Mouse (Mus musculus) megakaryocyte-erythroid progenitor cell, adult 5-6 weeks (primary cell): ENCODE data around the gene Fbxo22. TPM values are rescaled to one million over a fixed set of nuclear protein-coding genes. Genes with fewer than 3 reads are reported as not detected.

Experiments used
- ATAC-seq: replicated peaks from 2 replicates; pipeline ENCODE4 v1.8.0; 2016; ENCODE audit warnings: mild to moderate bottlenecking, inconsistent platforms; ENCODE audit not compliant: severe bottlenecking, poor library complexity, low FRiP score, low TSS enrichment
- total RNA-seq, 2 experiments: library from RNA; stranded (forward) in 1 of 2; stranded (reverse) in 1 of 2; fragments of 200-1000, 215-1000 nt in 1 of 2; fragments of >200 nt in 1 of 2; fragmentation: Nextera tagmentation in 1 of 2; gene quantifications; 2 replicates each; pipeline ENCODE4 v1.2.3; 2014 to 2017

Gene Fbxo22
- 24.7 and 53.3 TPM in 2 replicates for total RNA-seq (2014; fragmentation: Nextera tagmentation)
- total RNA-seq (2017): 37.1 and 38.1 TPM in 2 replicates

DNA sequence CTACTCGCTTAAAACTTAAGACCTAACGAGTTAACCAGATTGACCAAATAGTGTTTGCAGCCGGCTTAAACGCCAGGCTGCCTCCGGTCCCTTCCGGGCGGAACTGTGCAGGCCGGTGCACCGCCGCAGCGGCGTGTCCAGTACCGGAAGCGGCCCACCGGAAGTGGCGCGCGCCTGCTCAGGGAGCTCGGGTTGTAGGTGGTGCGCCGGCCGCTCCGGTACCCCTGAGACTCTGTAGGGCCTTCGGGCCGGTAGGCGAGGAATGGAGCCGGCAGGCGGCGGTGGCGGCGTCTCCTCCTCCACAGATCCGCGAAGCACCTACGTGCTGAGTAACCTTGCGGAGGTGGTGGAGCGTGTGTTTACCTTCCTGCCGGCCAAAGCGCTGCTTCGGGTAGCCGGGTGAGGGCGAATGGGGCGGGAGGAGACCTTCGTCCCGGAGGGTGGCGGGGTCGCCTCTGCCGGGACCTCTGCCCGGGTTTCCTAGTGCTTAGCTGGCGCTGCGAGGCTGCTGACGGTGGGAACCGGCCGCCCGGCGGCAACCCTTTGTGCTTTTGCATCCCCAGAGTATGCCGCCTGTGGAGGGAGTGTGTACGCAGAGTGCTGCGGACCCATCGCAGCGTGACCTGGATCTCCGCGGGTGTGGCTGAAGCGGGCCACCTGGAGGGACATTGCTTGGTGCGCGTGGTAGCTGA, at the start of gene Fbxo22:
Gene Fbxo22, plus strand, starts transcription at position 136 of the 692 bp plus-strand sequence.
- ATAC-seq: peak; percentile 98

DNA sequence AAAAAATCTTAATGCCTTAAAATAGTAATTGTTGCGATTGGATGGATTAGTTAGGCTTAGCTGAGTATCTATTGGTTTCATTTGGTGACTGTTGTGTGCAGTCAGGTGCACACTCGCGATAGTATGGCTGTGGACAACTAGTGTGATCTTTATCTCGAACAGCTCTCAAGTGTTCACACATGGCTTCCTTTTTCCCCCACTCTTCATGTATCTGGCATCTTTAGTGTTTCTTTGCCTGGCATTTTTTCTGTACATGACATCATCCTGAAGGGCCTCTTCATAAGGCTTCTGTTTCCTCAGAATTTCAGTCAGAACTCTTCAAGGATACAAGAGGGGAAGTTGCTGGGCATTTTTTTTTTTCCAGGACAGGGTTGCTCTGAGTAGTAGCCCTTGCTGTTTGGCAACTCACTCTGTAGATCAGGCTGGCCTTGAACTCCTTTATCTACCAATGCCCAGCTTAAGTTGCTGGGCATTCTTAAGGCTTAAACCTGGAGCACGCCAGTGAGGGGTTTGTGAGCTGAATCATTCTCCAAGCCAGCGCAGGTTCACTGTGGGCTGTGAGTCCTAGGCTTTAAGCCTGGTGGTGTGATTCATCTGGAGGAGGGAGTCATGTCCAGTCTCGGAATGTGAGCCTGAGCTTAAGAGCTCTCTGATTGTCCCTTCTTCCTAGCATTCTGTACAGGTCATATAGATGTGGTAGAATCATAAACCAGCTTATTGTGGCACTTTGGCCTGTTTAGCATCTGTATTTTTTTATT, 37.9 kb upstream of the Fbxo22 start:
- peak; percentile 91 for ATAC-seq

DNA sequence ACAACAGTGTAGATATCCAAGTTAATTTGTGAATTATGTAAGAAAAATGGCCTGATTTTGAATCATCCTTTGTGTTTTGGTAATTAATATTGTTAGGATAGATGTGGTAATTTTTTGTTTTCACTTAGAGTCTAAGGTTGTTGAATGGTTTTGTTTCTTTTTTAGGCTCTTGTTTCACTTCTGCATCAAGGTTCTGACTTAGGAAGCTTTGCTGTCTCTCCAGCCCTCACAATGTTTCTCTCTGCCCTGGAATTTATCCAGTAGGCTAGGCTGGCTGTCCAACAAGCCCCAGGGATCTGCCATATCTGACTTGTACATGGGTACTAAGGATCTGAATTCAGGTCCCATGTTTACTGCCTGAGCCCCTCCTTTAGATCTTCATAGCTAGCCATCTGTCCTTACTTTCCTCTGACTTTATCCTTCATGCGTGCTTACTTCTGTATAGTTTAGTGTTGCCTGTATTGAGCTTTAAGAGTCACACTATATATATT, 36.5 kb upstream of the Fbxo22 start:
- ATAC-seq: no peak

DNA sequence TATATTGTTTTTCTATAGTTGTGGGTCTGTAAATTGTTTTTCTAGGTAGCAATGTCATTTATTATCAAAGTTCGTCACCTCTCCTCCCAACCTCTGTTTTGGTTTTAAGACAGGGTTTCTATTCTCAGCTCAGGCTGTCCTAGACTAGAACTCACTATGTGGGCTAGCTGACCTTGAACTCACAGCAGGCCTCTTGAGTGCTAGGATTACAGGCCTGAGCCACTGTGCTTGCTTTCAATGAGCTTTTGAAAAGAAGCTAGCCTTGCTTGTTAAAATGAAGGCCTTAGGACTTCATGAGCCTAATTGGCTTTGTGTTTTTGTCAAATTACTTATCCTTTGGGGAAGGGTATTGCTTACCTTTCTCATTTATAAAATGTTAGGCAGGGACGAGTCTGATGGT, 34.5 kb upstream of the Fbxo22 start:
- ATAC-seq: no peak

DNA sequence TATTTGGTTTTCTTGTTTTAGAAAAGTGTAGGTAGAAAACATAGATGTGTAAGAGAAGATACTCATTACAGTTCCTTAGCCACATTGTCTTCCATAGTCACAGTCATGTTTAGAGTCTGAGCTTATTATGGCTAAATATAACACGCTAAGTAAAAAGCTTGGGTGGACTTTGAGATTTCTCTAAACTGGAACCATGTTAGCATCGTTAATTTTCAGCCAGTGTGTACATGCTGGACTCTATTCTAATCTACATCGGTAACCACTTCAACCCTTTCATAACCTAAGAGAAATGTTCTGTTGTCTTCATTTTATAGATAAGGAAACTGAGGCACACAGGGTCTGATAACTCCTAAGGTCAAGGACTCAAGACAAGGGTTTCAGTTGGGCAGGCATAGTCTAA, 12.8 kb upstream of the Fbxo22 start:
- no peak for ATAC-seq

DNA sequence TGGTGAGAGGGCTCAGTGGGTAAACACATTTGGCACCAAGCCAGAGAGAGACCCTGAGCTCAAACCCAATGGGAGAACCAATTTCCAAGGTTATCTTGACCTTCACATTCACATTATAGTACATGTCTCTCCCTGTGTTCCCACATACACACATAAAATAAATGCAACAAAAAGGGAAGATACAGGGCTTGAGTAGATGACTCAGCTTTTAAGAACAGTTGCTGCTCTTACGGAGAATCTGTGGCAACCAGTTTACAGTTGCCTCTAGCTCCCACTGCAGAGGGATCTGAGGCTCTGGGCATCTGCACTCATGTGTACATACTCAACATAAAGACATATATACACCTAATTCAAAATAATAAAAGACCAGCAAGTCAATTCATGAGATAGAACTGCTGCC, 10.5 kb upstream of the Fbxo22 start:
- ATAC-seq: no peak

DNA sequence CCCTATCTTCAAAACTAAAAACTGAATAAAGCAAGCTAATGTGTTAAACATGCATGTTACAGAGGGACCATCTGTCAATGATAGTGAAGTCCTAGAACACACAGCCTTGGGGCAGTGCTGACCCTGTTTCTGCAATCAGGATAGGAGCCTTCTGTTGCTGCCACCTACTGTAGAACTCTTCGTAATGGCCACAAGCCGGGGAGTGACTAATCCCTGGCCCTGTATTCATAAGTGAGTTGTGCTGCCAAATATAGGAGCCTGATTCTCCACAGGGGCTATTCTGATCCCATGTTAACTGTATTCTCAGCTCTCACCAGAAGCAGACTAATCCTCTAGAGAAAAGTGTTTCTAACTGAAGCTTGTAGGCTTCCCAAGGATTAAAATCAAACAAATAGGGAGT, 9.4 kb upstream of the Fbxo22 start:
- ATAC-seq: no peak

DNA sequence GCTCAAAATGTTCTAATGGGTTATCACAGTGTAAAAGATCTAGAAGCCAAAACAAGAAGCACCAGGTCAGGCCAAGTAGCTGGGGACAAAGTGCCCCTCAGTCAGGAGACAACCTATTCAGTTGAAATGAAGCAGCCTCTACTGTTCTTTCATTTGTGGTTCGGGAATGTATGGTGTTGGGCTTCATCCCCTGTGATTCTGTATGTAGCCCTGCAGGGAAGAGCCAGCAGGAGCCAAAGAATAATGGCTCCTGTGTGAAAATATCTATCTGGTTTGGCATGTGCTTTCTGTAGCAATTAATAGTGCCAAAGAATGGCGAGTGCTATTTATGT, 301 bp upstream of the Fbxo22 start:
- ATAC-seq: peak; percentile 17; the same call in 1 of the 2 replicates

DNA sequence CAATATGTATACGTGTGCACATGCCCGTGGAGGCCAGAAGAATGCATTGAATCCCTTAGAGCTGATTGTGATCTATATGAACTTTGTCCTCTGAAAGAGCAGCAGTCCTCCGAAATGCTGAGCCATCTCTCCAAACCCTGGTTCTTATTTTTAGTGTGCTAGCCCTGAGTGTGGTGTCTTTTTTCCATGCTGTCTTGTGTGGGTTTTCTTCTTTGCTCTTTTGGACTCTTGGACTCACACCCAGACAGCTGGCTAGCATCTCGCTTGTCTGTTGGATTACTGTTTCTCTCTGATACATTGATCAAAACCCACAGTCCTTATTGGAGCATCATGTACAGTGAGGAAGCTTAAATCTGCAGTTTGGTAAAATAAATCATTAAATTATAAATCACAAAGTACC, 2.9 kb downstream of the Fbxo22 start:
- ATAC-seq: no peak

DNA sequence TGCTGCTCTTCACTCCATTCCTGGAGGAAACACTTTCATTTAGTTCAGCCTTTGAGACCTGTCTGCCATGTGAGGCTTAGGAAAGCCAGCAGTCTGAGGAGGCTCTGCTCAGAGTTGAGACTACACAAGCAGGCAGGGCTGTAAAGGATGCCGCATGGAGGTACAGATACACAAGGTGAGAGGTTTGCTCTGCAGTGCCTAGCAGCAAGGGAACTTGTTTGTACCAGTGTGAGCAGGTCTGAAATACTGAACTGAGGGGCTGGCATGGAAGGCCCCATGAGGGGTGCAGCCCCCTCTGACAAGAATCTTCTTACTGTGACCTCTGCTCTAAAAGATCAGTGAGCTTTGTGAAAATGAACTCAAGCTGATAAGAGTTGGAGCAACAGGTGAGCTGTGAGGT, 4.7 kb downstream of the Fbxo22 start:
- no peak for ATAC-seq

DNA sequence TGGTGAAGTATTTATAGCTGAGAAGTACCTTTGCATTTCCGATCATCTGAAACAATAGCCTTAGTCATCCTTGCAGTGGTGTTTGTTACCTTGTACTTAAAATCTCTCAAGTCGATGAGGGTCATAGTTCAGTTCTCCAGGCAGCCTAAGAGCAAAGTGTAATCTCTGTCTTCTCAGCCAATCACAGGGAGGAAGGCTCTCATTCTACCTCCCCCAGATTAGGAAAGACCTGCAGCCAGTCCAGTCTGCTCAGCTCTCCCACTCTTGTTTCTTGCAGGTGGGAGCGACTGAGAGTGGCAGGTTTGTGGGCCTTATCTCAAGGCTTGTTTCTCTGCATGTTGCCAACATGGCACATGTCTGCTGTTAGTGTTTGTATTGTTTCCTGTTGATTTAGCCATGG, 6.3 kb downstream of the Fbxo22 start:
- no peak for ATAC-seq

DNA sequence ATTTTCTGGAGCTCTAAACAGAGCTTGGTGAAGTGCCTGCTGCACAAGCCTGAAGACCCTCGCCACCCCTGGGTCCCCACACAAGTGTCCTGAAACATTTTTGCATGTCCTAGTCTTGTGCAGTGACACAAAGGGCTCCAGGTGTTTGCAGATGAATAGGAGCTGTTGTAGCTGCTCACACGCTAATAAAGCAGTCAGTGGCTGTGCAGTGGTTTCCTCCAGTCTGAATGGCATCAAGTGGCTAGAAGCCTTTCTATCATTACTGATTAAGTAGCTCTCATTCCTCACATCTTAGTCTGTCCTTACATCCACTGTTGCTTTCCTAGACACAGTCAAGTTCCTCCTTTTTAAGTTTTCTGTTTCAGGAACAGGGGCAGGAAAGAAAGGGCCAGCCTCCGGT, 6.9 kb downstream of the Fbxo22 start:
- ATAC-seq: no peak

DNA sequence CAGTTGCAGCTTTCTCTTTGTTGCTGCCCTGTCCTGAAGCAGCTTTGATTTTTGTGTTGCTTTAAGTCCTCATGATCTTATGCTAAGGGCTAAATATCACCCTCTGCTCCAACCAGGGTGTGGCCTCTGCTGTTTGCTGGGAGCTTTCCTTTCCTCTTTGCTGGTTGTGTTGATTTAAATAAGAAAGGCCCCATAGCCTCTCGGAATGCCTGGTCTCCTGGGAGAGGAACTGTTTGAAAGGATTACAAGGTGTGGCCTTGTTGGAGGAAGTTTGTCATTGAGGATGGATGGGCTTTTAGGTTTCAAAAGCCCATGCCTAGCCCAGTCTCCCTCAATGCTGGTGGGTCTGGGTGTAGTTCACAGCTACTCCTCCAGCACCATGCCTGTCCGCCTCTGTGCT, 7.4 kb downstream of the Fbxo22 start:
- ATAC-seq: no peak

DNA sequence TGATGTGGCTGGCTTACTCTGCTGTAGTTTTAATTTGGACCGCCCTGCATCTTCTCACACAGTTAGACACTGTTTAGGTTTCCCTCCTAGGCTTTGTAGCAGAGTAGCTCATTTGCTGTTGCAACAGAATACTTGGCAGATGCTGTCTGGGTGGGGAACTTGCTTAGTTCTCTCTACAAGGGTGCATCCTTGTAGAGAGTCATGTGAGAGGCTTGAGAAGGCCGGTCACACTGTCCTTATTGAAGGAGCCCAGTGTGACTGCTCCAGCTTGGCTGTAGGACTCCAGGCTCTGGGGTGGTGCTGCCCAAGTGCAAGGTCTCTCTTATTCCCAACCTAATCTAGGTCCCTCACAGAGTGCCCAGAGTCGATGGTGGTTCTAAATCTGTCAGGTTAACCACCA, 8.7 kb downstream of the Fbxo22 start:
- no peak for ATAC-seq

DNA sequence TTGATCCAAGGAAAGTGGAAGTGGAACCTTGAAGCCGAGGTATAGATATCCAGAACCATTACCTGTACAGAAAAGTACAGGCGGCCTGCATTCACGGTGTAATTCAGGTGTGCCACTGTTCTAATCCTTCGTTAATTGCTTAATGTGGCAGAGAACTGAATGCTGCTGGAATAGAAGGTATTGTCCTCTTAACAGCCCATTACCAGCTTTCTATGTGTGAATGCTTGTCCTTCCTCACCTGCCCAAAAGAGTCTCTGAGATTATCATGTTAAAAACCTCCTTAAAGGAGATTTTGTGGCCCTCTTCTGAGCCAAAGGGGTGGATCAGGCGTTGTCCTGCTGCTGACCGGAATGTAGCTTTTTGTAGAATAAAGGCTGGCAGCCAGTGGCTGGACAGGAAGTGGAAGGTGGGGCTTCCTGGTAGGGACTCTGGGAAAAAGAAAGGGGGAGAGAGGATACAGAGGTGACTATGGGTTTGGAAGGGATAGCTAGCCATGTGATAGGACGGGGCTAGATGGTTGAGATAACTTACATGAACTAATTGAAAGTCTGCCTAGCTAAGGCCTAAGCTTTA, 16.5 kb downstream of the Fbxo22 start:
- ATAC-seq: no peak

DNA sequence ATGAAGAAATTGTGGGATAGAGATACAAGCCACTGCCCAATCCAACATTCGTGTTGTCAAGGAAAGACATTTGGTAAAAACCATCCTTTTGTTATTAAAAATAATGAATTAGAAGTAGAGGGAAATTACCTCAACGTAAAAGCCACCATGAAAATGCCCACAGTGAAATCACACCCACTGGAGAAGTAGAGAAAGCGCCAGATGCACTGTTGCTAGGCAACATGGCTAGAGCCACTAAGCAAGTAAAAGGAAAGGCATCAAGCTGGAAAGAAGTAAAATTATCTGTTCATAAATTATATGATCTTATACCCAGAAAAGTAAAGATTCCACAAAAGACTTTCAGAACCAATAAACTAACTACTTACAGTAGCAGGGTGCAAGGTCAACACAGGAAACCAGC, 17.5 kb downstream of the Fbxo22 start:
- ATAC-seq: no peak

DNA sequence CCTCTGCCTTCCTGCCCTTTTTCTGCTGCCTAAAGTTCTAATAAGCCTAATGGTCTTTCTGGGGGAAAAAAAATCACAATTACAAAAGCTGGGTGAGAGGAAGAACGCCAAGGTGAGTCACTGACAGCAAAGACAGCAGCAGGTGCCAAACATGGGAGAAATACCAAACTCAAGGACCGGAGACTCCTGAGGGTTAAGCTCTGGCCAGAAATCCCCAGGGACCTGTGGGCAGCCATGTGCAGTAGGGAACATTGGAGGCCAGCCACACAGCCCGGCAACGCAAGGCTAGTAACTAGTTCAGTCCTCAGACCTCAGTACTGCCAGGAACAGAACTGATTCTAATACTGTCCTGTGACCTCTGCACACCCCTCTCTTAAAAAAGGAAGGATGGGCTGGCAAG, 19.4 kb downstream of the Fbxo22 start:
- no peak for ATAC-seq

DNA sequence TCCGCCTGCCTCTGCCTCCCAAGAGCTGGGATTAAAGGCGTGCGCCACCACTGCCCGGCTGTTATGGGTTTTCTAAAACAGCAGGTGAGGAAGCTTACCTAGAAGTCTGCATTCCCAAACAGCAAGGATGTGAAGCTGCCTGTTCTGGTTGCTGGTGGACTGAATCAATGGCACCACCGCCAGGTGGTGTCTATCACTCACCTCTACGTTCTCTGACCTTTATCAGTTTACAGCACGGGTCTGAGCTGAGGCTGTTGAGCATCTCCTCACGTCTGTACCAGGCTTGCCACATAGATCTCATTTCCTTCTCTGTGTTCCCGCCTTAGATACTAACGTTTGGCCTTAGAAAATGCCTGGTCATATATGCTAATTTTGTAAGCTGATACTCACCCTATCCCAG, 20.3 kb downstream of the Fbxo22 start:
- peak; percentile 65; the same call in 1 of the 2 replicates for ATAC-seq

DNA sequence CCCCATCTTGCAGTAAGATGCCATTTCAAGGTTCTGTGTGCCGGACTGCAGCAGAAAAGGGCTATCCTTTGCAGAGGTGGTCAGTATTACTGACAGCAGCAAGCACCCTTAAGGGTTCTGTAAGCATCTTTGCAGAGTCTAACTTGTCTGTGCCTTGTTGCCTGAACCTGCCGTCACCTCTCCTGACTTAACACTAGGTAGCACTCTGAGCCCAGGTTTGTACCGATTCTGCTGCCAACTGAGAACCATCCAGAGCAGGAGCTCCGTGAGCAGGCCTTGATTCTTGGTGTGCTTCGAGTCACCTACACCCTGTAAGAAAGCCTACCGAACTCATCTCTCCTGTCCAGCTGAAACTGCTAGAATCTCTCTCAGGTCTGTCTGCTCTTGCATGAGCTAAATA, 22.8 kb downstream of the Fbxo22 start:
- ATAC-seq: no peak

DNA sequence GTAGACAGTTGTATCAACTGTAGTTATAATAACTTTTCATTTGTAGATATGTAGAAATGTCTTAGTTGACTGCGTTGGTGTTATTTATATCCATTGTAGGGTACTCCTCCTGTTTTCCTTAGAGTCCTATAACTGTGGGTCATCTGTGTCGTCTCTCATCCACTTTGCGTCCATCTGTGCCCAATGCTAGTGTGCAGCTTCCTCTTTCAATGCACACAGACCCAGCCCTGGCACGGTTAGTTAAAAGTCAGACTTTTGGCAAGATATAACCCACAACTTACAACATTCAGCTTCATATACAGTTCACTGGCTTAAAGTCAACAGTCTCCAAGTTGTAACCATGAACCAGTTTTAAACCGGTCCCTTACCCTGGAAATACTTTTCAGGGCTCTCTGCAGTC, 23.4 kb downstream of the Fbxo22 start:
- no peak for ATAC-seq

DNA sequence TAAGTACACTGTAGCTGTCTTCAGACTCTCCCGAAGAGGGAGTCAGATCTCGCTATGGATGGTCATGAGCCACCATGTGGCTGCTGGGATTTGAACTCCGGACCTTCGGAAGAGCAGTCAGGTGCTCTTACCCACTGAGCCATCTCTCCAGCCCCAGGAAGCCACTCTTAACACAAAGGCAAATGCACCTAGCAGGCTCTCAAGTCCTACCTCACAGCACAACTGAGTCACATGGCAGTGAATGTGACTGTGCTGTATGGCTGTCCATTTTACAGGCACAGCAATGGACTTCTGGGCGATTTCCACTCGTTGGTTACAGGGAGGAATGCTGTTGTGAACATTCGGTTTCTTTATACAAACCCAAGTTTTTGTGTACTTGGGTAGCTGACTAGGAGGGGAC, 23.9 kb downstream of the Fbxo22 start:
- no peak for ATAC-seq
